Mouse (Mus musculus) gastrocnemius, postnatal 14 days (tissue): ENCODE measurements around the gene Notch4. TPM values are rescaled to one million over a fixed set of nuclear protein-coding genes. Genes with fewer than 3 reads are reported as not detected.
A peak's percentile ranks its signal among the peaks of the same experiment; 100 is the strongest.

Experiments used
- DNase-seq: peaks from one replicate; pipeline ENCODE4 v3.0.0; 2021; ENCODE audit warnings: mixed read lengths
- intact Hi-C: fragments of 180-260 bp; cut with DNase I; formaldehyde crosslinking; loops from one replicate; pipeline ENCODE4 v1.15.1; 2025; ENCODE audit warnings: low total_unique reads
- total RNA-seq, 2 experiments: library from RNA; stranded (reverse); gene quantifications; 2 replicates each; pipeline ENCODE4 v1.2.3; 2021

Gene Notch4
- total RNA-seq, 2 experiments from 2014 or later, result 15.7 to 27.3 TPM

- intact Hi-C loops, result loop anchor here (10.0 kb wide), 1 partner anchor 169 kb away; no protein-coding TSS in a partner anchor
- DNase-seq, result no peak
These were observed 49.8 kb downstream of the Notch4 start for GRCm38 (mm10) chr17:34613830-34614229.

DNA sequence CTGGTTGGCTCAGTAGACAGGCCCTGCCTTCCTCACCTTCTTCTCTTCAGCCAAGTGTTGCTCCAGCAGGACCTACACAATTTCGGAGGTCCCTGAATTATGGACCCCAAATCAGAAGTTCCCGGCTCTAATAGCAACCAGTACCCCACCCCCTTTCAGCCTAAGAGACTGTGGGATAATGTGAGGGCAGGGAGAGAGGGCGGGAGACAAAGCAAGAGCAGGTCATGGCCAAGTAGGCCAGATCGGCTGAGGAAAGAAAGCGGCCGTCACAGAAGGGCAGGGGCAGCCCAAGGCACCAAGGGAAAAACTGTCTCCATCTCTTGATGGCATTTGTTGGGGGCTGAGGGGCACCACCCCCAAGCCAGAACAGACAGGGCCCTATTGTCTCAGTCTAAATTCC lies 51.8 kb downstream of the Notch4 start, which contains the start of gene Egfl8:
Gene Egfl8, minus strand, starts transcription at position 101 of the 400 bp plus-strand sequence.
- no peak for DNase-seq
- intact Hi-C loops, result loop anchor here (5.0 to 10.0 kb wide), 2 partner anchors 44 to 171 kb away; no protein-coding TSS in a partner anchor

- intact Hi-C loops, result loop anchor here (5.0 to 10.0 kb wide), 2 partner anchors 47 to 174 kb away; no protein-coding TSS in a partner anchor
- DNase-seq, result no peak
These were observed 54.9 kb downstream of the Notch4 start for GRCm38 (mm10) chr17:34618999-34619398.

DNA sequence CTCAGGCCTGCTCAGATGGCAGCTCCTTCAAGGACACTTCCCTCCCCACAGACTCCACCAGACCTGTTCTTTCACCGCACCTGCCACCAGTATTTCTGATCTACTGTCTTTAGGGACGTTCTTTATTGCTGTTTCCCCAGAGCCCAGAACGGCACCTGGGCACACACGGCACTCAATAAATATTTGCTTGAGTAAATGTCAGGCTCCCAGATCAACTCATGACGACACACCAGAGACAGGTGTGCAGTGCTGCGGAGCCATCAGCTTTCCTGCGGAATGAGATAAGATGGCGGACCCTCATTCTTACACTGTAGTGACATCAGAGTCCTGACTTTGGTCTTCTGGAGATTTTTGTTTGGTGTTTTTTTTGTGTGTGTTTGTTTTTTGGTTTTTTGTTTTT lies 56.9 kb downstream of the Notch4 start:
- intact Hi-C loops, result no loop called here
- no peak for DNase-seq

GRCm38 (mm10) chr17:34623161-34623560 lies 59.1 kb downstream of the Notch4 start:
- intact Hi-C loops, result no loop called here

GRCm38 (mm10) chr17:34624981-34625380 lies 60.9 kb downstream of the Notch4 start:
- intact Hi-C loops, result no loop called here
- DNase-seq, result no peak

More at GRCm38 (mm10) chr17:34623161-34623560, 59.1 kb downstream of the Notch4 start:
- no peak for DNase-seq

DNA sequence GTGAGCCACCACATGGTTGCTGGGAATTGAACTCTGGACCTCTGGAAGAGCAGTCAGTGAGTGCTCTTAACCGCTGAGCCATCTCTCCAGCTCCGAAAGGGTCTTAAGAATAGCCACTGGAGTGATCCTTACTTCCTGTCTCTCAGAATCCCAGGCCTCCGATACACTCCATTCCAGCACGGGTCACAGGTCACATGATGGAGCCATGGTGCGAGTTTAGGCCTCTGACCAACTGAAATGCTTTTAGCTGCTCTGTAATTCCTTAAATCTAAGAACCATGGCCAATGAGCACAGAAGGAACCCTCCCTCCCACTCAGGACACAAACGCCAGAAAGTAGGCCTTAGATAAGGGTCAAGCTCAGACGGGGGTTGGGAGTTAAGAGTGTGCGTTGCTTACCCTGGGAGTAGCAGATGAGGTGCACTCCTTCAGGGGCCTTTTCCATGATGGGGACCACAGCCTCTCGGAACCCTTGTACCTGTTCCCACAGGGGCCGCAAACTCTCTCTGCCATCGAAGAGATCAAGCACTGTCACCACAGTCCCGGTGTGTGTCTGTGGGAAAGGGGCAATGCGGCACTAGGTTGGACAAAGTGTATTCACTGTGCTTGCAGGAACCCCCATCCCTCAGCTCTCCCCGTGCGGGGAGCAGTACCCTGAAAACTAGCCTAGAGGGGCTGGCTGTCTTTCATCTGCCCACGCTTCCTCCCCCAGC lies 62.1 kb downstream of the Notch4 start:
- intact Hi-C loops, result no loop called here
- DNase-seq, result no peak

DNA sequence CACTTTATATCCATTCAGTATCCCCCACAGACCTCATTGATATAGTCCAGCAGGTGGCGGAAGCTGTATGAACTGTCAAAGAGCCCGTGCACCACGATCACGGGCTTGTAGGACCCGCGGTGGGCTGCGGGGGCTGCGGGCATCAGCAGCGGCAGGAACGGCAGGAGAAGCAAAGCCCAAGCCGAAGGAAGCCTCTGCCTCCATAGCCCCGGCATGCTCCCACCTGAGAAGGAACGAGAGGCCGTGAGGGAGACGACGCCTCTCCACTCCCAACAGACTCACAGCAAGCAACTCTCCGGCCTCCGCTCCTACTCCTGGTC lies 62.7 kb downstream of the Notch4 start:
- no peak for DNase-seq
- intact Hi-C loops, result no loop called here

DNA sequence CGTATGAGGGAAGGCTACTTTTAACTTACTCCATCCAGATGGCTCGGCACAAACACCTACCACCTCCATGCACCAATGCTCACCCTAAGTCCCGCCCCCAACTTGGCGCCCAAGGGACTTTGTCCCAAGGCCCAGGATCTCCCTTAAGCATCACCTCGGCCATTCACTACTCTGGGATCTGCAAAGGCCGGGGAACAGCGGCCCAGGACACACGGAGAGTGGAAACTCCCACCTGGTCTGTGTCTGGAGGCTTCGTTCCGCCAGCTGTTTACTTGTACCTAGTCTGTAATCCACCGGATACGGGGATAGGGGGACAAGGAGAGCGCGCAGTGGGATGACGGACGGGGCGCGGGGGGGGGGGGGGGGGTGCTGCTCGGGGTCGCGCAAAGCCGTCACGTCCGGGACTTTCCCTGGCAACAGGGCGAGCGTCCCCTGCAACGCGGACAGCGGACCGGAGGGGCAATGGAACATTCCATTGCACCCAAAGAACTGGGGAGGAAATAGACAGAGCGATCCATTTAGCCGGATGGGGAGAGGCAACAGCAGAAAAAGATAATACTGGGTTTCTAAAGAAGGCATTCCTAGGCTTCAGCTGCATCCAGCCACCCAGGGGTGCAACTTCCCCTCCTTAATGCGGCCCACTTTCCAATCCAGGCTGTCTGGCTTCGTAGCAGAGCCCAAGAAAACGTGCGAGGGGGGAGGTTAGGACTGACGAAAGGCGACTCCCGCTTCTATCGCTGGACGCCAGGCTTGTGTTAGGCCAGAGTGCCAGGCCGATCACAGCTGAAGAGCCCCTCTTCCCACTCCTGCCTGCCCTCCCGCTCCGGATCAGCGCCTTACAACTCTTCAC lies 63.2 kb downstream of the Notch4 start:
- DNase-seq, result peak; percentile 91
- intact Hi-C loops, result no loop called here

DNA sequence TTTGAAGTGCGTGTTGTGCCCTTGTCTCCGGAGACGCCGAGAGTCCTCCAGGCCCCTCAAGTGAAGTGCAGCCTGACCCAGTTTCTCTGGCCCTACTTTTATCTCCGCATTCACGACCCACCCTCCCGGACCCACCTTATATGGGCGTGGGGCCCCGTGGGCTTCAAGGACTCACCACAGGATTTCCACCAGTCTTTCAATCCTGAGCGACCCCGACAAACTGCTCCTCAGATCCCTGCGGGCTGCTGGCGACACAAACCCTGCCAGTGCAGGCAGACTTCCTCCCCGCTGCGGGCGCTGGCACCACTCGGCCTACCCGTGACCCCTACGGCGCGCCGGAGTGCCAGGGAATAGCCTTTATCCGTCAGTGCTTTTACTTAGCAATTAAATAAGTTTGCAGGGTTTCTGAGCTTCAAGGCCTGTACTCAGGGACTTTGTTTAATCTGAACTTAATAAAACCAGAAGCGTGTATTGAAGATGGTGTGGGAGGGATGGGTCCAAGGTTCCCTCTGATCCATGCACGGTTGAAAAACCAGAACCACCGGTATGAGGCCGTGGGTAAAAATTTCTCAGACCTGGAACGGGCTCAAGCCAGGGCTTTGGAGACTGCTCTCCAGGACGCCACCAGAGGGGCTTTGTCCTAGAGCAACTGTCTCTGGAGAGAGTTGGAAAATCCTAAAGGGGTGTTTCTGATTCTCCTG lies 64.0 kb downstream of the Notch4 start, which contains the start of gene Ppt2:
Gene Ppt2, minus strand, starts transcription at position 568 of the 701 bp plus-strand sequence.
- DNase-seq, result peak; percentile 59
- intact Hi-C loops, result no loop called here

DNA sequence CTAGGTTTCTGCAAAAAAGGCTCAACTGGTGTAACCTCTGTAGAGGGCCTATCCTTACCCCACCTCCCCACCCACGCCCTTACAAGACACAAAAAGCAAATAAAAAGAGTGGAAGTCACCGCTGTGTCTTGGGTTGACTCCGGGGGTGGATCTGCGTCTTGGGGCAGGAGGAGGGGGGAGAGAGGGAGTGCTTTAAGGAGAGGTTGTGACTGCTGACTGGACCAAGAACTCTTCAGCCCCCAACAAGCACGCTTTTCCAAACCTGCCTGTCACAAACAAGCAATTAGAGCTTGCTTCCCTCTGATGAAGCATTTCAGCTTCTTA lies 64.5 kb downstream of the Notch4 start:
- intact Hi-C loops, result no loop called here
- no peak for DNase-seq

DNA sequence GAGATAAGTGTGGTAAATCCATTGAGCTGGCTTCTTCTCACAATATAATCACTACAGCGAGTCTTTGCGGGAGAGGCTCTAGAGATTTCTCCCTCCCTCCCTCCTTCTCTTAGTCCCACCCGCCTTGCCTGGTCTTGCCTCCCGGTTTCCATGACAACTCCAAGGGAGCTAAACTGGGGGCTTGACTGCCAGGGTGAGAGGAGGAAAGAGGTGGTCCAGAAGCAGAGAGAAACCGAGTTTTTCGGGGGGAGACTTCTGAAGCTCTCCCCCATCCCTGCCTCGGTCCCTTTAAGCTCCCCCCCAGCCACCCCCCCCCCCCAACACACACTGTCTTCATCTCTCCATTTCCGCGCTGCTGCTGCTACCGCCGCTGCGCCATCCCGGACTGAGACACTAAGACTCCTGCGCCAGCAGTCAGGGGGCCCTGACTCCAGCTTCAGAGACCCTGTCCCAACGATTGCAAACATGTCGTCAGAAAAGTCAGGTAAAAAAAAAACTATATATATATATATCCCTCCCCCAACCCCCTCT lies 65.2 kb downstream of the Notch4 start, which contains the start of gene Prrt1:
Gene Prrt1, plus strand, starts transcription at position 313 of the 531 bp plus-strand sequence.
- DNase-seq, result no peak
- intact Hi-C loops, result no loop called here

DNA sequence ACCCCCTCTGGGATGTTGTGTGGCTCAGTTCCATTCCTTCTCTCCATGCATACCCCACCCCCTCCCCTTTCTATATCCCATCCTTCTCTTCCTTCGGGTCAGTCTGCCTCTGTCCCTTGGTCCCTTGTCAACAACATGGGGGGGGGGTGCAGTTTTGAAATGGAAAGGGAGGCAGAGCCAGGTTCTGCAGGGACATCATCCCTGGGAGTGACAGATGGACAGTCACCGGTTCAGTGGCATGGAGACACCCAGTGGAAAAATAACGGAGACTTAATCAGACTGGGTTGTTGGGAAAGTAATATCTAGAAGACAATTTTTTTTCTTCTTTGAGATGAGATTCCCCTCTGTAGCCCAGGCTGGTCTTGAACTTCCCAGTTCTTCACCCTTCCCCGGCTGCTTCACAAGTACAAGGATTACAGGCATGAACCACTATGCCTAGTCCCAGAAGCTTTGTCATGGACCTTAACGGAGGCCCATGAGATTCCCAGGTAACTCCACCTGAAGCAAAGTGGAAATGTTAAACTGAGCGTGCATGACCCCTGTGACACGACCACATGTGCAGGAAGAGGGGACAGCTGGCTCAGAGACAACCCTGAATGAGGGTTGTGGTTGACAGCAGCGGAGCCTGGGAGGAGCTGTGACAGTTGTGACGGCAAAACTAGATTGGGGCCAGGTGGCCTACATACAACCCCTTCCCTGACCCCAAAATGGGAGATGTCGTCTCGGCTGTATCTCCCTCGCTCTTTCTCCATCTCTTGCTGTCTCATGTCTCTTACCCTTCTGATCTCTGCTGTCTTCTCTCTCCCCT lies 65.9 kb downstream of the Notch4 start:
- no peak for DNase-seq
- intact Hi-C loops, result no loop called here

DNA sequence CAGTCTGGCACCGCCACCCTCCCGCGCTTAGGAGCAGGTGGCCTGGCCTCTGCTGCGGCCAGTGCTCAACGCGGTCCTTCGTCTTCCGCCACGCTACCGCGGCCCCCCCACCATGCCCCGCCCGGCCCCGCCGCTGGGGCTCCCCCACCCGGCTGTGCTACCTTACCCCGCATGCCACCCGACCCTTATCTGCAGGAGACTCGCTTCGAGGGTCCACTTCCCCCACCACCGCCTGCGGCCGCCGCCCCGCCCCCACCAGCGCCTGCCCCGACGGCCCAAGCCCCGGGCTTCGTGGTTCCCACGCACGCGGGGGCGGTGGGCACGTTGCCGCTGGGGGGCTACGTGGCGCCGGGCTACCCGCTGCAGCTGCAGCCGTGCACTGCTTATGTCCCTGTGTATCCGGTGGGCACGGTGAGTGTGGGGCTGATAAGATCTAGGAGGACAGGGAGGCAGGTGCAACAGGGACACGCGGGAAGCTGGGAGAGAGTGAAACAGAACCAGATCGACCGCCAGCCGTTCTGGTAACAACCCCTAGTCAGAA lies 66.8 kb downstream of the Notch4 start:
- intact Hi-C loops, result no loop called here
- DNase-seq, result no peak

GRCm38 (mm10) chr17:34631647-34632046 lies 67.6 kb downstream of the Notch4 start:
- intact Hi-C loops, result no loop called here
- DNase-seq, result no peak

DNA sequence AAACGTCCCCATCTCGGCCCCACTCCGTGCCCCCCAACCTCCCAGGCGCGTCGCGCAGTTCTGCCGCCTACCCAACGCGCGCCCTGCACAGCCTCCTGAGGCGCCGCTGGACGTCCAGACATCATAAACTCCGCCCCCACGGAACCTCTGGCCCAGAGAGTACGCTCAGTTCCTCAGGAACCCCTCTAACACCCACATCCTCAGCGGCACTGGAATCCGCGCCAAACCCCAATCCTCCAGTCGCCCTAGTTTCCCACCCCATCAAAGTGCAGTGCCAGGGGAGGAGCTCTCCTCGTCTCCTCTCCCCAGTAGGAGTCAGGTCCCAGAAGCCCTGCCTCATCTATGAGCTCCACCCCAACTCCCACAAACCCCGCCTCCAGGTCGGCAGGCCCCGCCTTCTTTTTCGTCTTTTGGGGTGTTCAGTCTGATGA lies 68.2 kb downstream of the Notch4 start:
- intact Hi-C loops, result no loop called here
- DNase-seq, result peak; percentile 72

GRCm38 (mm10) chr17:34635671-34636070 lies 71.6 kb downstream of the Notch4 start:
- intact Hi-C loops, result no loop called here
- DNase-seq, result no peak

DNA sequence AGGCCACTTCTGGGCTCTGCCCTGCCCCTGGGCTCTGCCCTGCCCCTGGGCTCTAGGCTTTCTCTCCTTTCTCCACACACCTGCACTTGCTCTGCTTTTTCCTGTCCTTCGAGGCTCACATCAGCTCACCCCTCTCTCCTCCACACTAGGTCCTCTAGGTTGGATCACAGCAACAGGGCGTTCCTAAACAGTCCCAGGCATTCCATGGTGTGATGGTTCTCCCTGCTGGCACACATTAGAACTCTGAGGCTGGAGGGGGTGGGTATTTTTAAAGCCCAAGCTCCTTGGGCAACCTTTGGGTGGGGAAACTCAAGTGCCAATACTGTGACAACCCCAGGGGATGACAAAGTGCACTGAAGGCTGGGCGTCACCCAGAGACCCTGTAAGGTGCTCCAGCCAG lies 73.4 kb downstream of the Notch4 start:
- no peak for DNase-seq
- intact Hi-C loops, result no loop called here
